Mouse (Mus musculus): ENCODE data around the gene Galk2.

The Galk2 gene

GRCm38 (mm10) chr2:125948195-125948594 is 89.3 kb downstream of the Galk2 start:
- no peak for DNase-seq

- no peak for DNase-seq
Observed at GRCm38 (mm10) chr2:125968811-125969210, 109.9 kb downstream of the Galk2 start.

GRCm38 (mm10) chr2:125973207-125973606 is 114.3 kb downstream of the Galk2 start:
- DNase-seq: peak; percentile 20 to 52

GRCm38 (mm10) chr2:125975206-125975605 is 116.3 kb downstream of the Galk2 start:
- no peak for DNase-seq

GRCm38 (mm10) chr2:125975808-125976345 is 117.0 kb downstream of the Galk2 start:
- DNase-seq: peak in 1 of 2 experiments; percentile 16

GRCm38 (mm10) chr2:126002291-126002690 is 143.4 kb downstream of the Galk2 start:
- no peak for DNase-seq

GRCm38 (mm10) chr2:126006088-126006487 is 147.2 kb downstream of the Galk2 start:
- peak; percentile 73 to 76 for DNase-seq

GRCm38 (mm10) chr2:126006742-126007141 is 147.8 kb downstream of the Galk2 start:
- no peak for DNase-seq

- DNase-seq: no peak
Observed at GRCm38 (mm10) chr2:126014989-126015710, 156.2 kb downstream of the Galk2 start.

- no peak for DNase-seq
Observed at GRCm38 (mm10) chr2:126015763-126016473, 157.0 kb downstream of the Galk2 start.

- no peak for DNase-seq
Observed at GRCm38 (mm10) chr2:126031186-126031900, 172.4 kb downstream of the Galk2 start.

GRCm38 (mm10) chr2:126033114-126033972 is 174.4 kb downstream of the Galk2 start:
- DNase-seq: peak; percentile 31 to 49

Measured in kidney, postnatal 4 days (tissue).